Mouse (Mus musculus) spleen, embryonic (tissue): ENCODE data around the gene Cacna1a.

ENCODE experiments used
- CTCF ChIA-PET: fragments of 350-600 bp; sonication (Branson Sonifier 250); formaldehyde crosslinking; loops from one replicate; lab custom pipeline; 2022; lab: Charles Lee

Cacna1a gene

GRCm38 (mm10) chr8:84687003-84687704, 298.9 kb downstream of the Cacna1a start:
- CTCF ChIA-PET, result interaction anchor here (0.6 to 0.7 kb wide), 3 partner anchors 20 to 507 kb away, joined by 3 to 5 read pairs (median 3); no protein-coding TSS in a partner anchor

GRCm38 (mm10) chr8:84687705-84688100, 299.5 kb downstream of the Cacna1a start, which contains the start of gene Nacc1:
TSS of gene Nacc1 (minus strand) at chr8:84687862.
- CTCF ChIA-PET, result interaction anchor here (0.6 kb wide), 1 partner anchor 19 kb away, joined by 3 read pairs; no protein-coding TSS in a partner anchor

GRCm38 (mm10) chr8:84689091-84689915, 301.1 kb downstream of the Cacna1a start:
- CTCF ChIA-PET, result no interaction called here
